Mouse (Mus musculus): Measurements from ENCODE around the gene Ankrd23.
"Not testable (repeated sequence)": the region's sequence is repeated elsewhere in the genome, so short reads cannot be mapped to it uniquely, and the experiment has no call there.

The Ankrd23 gene

GRCm38 (mm10) chr1:36536783-36537182, at the start of gene Ankrd23:
Gene Ankrd23 (minus strand): TSS chr1:36536883.
- ATAC-seq (ENCODE audit: low TSS enrichment) = not testable (repeated sequence)

- ATAC-seq (ENCODE audit: low TSS enrichment) = no peak
Observed at GRCm38 (mm10) chr1:36586288-36586687, 49.6 kb upstream of the Ankrd23 start.

DNA sequence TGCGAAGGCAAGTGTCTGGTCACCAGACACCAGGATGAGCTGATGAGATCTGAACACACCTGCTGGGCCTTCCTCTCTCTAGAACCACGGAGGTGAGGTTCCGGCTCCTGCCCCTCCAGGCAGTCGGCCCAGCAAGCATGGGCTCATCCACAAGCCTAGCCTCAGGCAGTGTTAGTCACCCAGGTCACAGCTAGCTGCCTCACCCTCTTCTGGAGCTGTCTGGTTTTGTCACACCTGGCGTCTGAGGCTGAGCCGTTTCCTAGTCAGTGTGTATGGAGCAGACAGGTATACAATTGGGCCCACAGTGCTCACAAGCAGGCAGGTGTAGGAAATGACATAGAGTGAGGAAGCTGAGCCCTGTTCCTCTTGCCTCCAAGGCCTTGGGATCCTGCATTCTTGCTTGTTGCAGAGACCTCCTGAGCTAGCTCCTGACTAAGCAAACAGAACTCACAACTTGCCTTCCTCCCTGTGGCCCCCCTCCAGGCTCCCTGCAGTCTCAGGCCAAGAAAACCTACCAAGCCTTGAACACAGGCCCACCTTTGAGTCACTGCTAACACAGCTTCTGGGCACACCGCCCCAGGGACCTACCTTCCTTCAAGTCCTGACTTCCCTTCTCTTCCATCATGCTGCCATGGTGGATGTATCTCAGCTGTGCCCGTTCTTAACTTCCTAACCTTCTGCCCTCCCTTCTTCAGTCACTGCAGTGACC, 46.9 kb upstream of the Ankrd23 start:
- no peak for ATAC-seq (ENCODE audit: low TSS enrichment)

DNA sequence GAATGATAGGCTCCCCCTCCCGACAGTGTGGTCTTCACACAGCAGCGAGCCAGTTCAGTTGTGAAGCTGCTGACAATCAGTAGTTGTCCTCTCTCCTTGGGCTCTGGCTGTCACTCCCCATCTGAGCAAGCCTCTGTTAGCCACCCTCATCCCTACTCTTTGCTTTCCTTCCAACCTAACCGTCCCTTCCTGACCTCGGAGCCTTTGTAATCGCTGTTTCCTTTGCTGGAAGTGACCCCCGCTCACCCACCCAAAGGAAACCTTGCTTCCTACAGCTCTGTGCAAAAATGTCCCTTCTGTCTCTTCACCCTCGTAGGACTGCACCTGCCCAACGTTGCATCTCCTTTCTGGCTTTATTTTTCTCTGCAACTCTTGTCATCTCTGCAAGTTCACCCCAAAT, 45.5 kb upstream of the Ankrd23 start:
- ATAC-seq (ENCODE audit: low TSS enrichment) = no peak

DNA sequence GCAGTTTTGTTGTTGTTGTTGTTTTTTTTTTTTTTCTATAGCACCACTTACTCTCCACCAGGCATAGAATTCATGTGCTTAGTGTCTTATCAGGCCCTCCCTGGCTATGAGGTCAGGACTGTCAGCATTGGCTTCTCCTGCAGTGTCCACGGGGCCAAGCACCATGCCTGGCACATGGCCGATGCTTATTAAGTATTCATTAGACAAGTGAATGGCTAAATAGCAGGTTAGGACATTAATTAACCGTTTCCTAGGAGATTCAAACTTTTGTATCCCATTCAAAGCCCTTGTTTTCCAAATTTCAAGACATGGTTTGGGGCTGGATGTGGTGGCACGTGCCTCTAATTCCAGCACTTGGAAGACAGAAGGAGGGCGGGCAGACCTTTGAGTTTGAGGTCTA, 44.6 kb upstream of the Ankrd23 start:
- ATAC-seq (ENCODE audit: low TSS enrichment) = no peak

DNA sequence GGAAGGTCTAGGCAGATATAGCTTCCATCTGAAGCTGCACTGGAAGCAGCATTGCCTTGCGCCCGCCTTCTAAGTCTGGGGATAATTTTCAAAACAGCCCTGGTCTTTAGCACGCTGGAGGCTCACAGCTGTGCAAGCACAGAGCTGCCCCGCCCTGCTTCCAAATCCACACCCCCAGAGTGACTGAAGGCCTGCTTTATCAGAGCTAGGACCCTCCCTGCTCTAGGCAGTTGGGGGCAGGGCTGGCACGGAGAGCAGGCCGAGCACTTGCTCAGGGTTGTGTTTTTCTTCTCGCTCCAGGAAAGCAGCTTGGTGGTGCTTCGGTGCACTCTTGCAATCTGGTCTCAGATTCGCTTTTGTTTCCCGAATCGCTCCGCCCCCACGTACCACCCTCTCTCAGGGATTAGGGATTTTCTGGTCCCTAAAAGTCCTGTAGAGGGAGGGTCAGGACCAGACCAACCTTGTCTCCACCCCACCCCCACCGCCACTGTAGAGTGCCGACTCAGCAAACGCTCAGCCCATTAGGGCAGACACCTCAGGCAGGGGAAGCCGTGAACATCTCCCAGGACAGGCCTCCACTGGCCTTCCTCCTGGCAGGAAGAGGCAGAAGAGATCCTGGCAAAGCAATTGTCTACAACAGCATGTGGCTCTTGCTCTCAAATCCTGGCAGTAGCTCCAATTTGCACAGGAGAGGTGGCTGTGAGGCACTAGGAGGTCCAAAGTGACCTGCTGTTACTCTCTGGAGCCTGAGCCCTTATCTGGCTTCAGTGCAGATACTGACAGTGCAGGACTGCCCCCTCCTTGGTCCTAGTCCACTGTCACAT, 43.9 kb upstream of the Ankrd23 start:
- ATAC-seq (ENCODE audit: low TSS enrichment) = peak; percentile 79

DNA sequence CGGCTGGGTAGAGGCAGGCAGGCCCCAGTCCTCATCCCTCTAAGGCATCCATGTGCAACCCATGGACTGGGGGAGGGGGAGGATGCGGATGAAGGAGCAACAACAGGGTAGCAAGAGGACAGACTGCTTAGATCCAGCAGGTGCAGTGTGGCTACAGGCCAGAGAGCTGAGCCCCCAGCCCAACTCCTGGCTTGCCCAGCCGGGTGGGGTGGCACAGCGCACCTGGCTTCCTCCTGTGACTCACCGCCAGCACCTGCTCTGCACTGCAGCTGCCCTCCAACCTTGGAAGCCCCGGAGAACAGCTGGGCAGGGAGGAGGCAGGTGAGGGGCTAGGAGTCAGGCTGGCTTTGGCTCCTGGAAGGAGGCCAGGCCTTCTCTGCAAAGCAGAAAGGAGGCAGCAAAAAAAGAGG, 43.3 kb upstream of the Ankrd23 start:
- ATAC-seq (ENCODE audit: low TSS enrichment) = 0 out of 2 replicates have a peak, but pooled peaks have one; percentile 12

DNA sequence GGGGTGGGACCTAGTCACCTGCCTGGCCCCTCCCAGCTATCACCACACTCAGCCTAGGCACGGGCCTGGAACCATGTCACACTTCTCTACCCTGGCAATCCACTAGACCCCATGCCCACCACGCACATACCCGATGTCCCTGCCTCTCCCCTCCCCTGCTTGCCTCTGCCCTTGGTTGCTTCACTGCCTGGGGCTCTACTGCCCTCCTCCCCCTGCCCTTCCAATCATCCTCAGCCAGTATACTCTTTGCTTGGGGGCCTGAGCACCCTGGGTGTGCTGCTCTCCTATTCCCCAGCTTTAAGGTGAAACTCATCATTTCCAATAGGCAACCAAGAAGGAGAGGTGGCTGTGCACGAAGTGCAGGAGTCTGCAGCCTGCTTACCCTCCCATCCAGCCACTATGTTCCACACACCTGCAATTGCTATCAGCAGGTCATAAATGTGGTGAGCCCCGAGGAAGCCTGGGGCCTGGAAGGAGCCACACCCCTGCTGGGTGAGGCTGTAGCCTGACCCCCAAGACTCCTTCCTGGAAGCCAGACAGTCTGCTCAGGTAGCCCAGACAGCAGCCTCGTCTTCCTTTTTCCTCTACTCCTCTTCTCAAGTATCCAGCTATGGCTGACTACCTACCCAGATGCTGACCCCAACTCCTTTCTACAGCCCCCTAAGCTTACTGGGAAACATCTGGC, 40.5 kb upstream of the Ankrd23 start:
- no peak for ATAC-seq (ENCODE audit: low TSS enrichment)

GRCm38 (mm10) chr1:36575347-36575746, 38.7 kb upstream of the Ankrd23 start:
- no peak for ATAC-seq (ENCODE audit: low TSS enrichment)

GRCm38 (mm10) chr1:36574196-36574955, 37.7 kb upstream of the Ankrd23 start:
- ATAC-seq (ENCODE audit: low TSS enrichment) = no peak

DNA sequence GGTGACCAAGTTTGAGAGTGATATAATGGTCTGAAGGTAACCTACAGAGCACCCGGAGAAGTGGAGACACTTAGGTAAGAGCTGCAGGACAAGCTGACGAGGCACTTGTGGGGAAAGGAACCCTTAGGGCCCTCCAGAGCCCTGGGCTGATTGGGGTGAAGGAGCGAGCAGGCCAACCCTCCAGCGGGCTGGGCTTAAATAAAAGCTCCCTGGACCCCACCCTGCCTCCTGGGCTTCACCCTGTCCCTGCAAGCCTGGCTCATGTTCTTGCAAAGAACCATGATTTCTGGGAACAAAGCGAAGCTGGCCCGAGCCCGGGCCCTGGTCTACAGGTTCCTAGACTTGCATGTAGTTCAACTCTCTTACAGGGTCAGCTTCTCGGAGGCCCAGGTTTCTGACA, 36.8 kb upstream of the Ankrd23 start:
- no peak for ATAC-seq (ENCODE audit: low TSS enrichment)

DNA sequence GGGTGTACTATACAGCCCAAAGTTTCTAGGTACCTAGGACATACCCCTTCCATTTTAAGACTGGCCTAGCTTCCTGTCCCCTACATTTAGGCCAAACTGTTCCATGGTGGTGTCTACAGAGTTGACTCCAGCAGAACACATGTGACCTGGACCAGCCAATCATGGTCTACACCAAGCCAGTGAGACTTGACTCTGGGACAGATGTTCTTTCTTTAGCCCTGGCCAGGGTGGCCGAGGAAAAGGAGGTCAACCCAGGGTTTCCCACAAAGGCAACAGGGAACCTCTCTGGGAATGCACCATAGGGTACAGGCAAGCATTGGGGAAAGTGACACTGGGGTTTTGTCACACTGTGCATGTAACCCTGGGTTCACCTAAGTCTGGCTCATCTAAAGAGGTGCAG, 36.0 kb upstream of the Ankrd23 start:
- ATAC-seq (ENCODE audit: low TSS enrichment) = no peak

DNA sequence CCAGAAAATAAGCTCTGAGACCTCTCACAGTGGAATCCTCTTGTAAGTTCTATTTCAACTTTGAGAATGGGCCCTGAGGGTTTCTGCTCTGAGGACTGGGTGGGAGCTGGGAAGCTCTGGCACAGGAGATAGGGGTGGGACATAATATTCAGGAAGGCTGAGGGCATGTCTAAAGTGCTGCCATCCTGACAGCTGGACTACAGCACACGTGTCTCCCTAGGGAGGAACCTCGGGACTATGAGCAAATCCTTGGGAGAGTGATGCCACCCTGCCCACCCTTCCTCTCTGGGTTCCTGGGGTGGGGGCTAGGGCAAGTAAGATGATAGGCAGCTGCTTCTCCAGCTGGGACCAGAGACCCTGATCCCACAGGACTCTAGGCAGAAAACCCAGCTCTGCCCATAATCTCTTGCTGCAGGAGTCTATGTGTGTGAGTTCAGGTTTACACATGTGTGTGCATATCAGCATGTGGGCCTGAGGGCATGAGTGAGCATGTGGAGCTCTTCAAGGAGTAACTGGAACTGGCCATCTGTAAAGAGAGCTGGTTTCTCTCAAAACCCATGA, 35.5 kb upstream of the Ankrd23 start:
- ATAC-seq (ENCODE audit: low TSS enrichment) = no peak

DNA sequence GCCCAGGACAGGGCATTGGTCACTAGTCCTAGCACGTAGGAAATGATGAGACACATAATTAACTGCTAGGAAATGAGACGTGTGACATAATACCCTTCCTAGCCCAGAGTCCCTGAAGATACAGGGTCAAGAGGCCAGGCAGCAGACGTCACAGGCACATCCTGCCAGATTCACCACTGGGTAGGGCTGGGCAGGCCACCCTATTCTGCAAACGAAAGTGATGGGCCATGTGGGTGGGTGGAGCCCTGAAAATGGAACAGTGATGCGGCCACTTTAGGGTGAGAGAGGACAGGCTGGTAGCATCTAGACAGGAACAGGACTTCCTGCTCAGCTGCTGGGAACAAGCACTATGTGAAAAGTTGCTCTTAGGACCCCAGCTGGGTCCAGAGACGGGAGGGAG, 34.9 kb upstream of the Ankrd23 start:
- no peak for ATAC-seq (ENCODE audit: low TSS enrichment)

DNA sequence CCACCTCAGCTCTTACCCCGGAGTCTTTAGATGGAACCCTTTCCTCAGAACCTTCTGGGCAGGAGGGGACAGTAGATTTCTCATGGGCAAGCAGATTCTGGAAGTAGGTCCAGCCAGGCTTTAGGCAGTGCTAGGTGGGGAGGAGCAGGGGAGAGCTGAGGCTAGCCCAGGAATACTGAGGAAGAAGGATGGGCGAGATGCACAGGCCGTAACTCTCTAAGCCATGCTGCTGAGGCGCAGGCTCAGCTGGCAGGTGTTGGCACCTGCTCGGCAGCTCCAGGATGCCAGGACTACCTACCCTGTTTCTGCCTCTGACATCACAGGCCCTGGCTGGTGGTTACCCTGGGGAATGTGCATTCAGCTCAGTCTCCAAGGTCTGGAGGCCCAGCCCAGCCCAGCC, 33.6 kb upstream of the Ankrd23 start:
- no peak for ATAC-seq (ENCODE audit: low TSS enrichment)

DNA sequence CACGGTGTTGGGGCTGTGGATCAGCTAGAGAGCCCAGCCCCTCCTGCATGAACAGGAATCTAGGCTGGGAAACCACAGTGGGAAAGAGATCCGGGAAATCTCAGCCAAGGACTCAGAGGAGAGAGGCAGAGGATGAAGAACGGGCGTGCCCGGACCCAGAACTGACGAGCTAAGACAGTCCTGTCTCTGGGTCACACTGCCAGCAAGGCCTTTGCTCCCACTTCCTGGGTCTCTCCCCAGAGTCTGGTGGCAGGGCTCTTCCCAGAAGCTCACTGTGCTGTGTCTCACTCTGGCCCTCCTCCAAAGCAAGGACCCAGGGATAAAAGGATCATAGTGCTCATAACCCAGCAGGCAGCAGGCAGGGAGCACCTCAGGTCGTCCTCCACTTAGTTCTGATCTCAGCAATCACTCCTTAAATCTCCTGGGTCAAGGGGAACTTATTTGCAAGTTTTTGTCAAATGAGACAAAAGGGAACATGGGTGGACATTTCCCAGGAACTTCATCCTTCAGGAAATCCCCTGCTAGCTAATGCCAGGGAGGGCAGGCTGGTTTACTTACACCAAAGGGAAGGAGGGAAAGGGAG, 33.1 kb upstream of the Ankrd23 start:
- no peak for ATAC-seq (ENCODE audit: low TSS enrichment)

- no peak for ATAC-seq (ENCODE audit: low TSS enrichment)
Observed at GRCm38 (mm10) chr1:36568776-36569175, 32.1 kb upstream of the Ankrd23 start.

DNA sequence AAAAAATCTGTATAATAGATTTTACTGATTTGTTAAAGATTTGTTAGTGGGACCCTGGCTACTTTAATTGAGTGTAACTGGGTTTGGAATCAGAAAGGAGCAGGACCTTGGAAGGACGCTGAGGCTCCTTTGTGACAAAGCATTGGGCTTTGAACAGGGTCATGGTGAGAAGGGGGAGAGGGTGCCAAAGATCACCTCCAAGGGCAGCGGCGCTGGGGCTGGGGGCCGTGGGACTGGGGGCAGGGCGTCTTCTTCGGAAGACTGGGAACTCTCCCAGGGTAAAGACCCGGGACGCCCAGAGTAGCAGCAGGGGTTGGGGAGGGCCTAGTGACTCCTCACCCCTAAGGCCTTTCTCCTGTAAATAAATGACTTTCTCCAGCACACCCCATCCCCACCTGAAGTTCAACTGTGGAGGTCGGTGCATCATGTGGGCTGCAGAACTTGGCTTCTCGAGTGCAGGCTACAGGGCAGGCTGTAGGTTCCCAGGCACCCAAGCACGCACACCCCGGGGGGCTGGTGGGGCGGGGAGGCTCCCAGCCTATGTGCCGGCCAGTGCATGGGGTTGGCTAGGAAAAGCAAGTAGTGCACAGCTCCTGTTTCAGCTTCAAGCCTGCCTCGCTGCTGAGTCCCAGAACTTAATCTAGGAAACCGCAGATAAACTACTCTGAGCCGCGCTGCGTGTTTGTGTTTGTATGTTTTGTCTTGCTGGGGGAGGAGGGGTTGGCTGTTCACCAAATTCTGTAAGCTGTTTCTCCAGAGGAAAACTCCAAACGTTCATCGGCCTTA, 31.3 kb upstream of the Ankrd23 start:
- no peak for ATAC-seq (ENCODE audit: low TSS enrichment)

- no peak for ATAC-seq (ENCODE audit: low TSS enrichment)
Observed at GRCm38 (mm10) chr1:36566425-36566824, 29.7 kb upstream of the Ankrd23 start.

- ATAC-seq (ENCODE audit: low TSS enrichment) = no peak
Observed at GRCm38 (mm10) chr1:36564101-36564500, 27.4 kb upstream of the Ankrd23 start.

Data from frontal cortex, adult (tissue).